Mouse (Mus musculus) heart, adult 8-10 months (tissue): ENCODE measurements around the gene Moap1. TPM values are rescaled to one million over a fixed set of nuclear protein-coding genes. Genes with fewer than 3 reads are reported as not detected.
A peak's percentile ranks its signal among the peaks of the same experiment; 100 is the strongest.

Experiments used
- DNase-seq: peaks from one replicate; pipeline ENCODE4 v3.0.0; 2022; ENCODE audit warnings: low spot score
- total RNA-seq, 4 experiments: library from RNA; stranded (reverse); gene quantifications; 2 replicates each; pipeline ENCODE4 v1.2.4; 2022

Gene Moap1
- total RNA-seq, 4 experiments from 2014 or later: 5.9 to 7.3 (median 6.6) TPM

DNA sequence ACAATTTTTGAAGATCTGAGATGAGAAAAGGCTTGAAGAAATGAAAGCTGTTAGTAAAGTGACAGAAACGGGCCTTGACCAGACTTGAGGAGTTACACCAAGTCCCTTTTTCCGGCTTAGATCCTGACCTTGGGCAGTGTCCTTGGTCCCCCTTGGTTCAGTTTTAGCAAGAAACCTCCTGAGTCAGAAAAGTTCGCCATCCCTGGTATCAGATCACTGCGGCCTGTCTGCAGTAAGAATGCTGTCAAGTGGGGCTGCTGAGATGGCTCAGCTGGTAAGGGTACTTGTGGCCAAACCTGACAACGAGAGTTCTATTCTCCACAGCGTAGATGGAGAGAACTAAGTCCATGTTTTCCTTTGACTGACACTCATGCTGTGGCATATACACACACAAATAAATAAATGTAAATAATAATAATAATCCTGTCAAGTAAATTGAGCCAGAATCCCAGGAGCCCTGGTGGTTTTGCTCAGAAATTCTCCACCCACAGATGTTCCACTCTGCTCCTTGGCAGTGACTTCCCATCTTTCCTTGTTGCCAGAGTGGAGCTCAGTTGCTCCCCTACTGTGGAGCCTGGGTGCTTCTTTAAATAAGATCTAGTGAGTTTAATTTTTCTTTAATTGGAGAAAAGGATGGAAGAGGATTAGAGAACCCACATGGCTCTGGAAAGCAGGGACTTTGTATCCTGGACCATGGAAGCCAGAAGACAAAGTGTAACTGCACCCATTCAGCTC lies 37.4 kb downstream of the Moap1 start:
- no peak for DNase-seq

DNA sequence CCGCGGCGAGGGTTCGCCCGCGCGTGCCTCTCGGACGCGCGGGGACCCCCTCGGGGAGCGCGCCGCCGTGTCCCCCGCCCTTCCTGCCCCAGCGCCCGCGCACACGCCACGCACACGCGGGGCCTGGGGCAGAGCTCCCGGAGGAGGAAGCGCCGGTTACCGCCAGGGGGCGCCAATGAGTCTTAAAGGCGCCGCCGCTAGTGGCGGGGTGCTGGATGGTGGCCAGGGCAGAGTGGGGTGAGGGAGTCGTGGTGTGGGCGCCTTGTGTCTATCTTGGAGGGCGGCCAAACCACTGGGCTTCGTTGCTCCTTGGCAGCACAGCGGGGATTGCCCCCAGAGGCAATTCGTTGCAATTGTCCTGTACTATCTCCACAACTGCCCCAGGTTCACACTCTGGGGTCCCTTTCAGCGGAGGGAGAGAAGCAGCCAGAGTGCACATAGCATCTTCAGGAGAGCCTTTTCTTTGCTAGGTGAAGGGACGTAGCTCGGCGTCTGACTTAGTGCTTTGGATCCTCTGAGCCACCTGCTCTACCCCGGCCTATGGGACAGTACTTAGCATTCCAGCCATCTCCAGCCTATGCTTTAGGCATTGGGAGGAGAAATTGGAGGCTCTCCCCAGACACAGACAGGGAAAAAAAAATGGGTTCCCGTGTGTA lies 38.1 kb downstream of the Moap1 start:
- DNase-seq: peak; percentile 63

GRCm38 (mm10) chr12:102704457-102705198 lies 38.8 kb downstream of the Moap1 start, which contains the start of gene Itpk1:
Gene Itpk1 (minus strand): TSS chr12:102704930.
- no peak for DNase-seq

DNA sequence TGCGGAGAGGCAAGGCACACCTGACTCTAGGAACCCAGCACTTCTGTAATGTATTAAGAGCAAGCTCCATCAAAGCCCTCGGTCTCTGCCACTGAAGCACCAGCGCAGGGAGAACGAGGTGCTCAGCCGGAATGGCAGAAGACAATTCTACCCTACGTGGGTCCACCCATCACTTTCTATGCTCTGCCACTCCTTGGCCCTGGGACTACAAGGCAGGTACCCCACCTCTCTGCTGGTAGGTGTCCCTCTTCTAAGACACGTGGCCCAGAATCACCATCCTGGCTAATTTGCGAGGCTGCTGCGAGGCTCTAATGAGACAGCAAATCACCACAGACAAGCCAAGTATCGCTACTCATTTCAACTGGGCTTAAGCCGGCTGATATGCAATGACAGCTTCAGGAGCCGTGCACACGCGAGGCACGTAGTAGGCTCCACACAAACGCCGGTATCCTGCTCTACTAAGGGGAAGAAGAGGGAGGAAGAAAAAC lies 39.5 kb downstream of the Moap1 start:
- DNase-seq: no peak

DNA sequence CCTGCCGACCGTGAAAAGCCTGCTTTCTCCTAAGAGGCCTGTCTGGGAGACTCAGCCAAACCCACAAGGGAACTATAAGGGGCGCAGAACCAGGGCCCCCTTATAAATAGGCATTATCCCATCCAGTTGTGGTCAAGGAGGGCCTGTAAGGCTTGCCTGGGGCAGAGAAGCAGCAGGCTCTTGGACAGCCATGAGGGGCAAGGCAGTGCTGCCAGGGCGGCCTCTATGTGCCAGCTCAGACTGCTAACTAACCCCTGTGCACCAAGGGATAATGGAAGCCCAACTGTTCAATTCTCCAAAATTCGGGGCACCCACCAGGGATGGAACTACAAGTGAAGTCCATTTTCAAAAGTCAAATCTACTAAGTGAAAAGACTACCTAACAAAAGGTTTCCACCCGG lies 40.0 kb downstream of the Moap1 start:
- no peak for DNase-seq

DNA sequence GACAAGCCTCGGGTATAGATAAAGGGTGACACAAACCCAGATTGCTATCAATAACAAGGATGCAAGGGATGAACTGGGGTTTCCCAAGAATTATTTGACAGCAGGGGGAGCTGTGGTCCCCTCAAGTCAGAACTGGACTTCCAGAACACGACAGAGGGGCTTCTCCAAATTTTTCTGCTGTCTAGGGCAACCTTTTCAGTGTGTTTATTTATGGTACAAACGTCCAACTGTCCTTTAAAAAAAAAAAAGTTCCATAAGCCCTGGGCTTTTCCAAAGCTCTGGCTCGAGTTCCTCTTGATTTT lies 40.4 kb downstream of the Moap1 start:
- DNase-seq: no peak

- peak; percentile 81 for DNase-seq
Observed at GRCm38 (mm10) chr12:102702356-102703110, 40.9 kb downstream of the Moap1 start.

GRCm38 (mm10) chr12:102701691-102702207 lies 41.7 kb downstream of the Moap1 start:
- DNase-seq: no peak

- no peak for DNase-seq
Observed at GRCm38 (mm10) chr12:102700453-102700852, 43.0 kb downstream of the Moap1 start.

DNA sequence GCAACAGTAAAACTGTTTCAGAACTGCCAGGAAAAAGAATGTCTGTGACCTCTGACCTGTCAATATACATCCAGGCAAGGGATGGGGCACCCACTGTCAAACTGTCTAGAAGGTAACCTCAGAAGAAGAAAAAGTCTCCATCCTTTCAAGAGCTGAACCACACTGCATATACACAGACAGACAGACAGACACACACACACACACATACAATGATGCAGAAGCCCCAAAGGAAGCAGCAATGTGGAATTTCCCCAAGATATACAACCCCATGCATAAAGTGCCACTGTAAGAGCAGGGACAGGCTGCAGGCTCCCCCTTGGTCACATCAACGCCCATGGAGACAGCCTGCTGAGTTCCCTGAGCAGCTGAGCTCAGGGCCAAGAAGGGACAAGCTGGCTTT lies 44.3 kb downstream of the Moap1 start:
- no peak for DNase-seq

DNA sequence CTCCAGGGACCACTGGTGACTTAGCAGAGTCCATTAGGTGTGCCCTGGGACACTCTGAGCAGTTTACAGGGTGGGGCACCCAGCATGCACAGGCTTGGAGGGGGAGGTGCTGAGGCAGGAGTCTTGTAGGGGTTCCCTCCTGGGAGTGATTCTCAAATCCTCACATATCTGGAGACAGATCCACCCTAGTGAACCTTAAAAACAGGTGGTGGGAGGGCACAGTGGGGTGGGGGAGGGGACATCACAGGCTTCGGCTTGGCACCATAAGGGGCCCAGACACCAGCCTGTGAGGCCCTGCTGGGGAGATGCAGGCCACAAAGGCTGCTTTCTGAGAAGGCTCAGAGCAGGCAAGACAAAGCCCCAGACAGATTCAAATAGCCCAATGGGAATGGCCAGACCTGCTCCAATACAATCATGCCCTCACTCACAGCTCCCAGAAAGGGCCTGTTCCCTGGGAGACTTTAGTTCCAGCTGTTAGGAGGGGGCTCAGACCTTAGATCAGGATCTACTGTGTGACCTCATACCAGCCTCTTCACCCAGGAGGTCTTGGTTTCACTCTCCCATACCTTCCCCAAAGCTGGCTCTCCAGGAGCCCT lies 45.3 kb downstream of the Moap1 start:
- no peak for DNase-seq

DNA sequence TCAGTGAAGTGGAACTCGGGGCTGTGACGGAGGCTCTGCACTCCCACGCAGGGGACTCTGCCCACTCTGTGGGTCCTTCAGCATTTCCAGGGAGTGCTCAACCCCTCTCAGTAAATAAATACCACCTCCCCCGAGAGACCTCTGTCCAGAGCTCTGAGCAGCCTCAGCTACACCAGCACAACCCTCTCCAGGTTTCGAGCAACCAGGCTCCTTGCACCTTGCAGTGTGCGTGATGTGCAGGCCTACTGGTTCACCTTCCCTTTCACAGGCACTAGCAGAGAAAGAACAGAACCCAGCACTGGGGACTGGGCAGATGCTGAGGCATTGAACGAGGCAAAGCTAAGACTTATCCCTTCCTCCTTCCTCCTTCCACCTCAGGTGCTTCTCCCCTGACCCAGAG lies 46.1 kb downstream of the Moap1 start:
- DNase-seq: no peak

- DNase-seq: no peak
Observed at GRCm38 (mm10) chr12:102696635-102697354, 46.7 kb downstream of the Moap1 start.

- DNase-seq: no peak
Observed at GRCm38 (mm10) chr12:102695369-102696239, 47.9 kb downstream of the Moap1 start.

Other genes with a start within 250 kb of the Moap1 start
- under 1 TPM in 2 of 4 experiments, not detected in 2; 0.14 TPM for gene Chga, start 188.7 kb downstream of the Moap1 start, total RNA-seq
- gene Itpk1, start 38.7 kb downstream of the Moap1 start, total RNA-seq: 1 to 10 TPM; 6.9 to 8.0 (median 7.6) TPM
- 1 to 10 TPM; 3.5 to 4.7 (median 4.4) TPM for gene Tmem251, start 101 bp upstream of the Moap1 start, total RNA-seq
- not detected for gene Gm28051, start 14.1 kb upstream of the Moap1 start, total RNA-seq
- 10 to 100 TPM in 3 of 4 experiments, 1 to 10 TPM in 1; 9.4 to 14.2 (median 10.9) TPM for gene Gon7, start 14.1 kb upstream of the Moap1 start, total RNA-seq
- 10 to 100 TPM; 23.1 to 24.9 (median 24.7) TPM for gene Ubr7, start 14.3 kb upstream of the Moap1 start, total RNA-seq
- gene Gm20604, start 15.0 kb upstream of the Moap1 start, total RNA-seq: 1 to 10 TPM; 3.6 to 4.5 (median 3.8) TPM
- gene Btbd7, start 134.8 kb upstream of the Moap1 start, total RNA-seq: 10 to 100 TPM; 22.8 to 27.1 (median 26.1) TPM
- not detected for gene Cox8c, start 155.7 kb upstream of the Moap1 start, total RNA-seq
- under 1 TPM in 2 of 4 experiments, not detected in 2; 0.06 to 0.08 TPM for gene Unc79, start 205.2 kb upstream of the Moap1 start, total RNA-seq